Mouse (Mus musculus) brain, embryonic 14.5 days (tissue): ENCODE measurements around the gene Rin3. TPM values are rescaled to one million over a fixed set of nuclear protein-coding genes. Genes with fewer than 3 reads are reported as not detected.
A peak's percentile ranks its signal among the peaks of the same experiment; 100 is the strongest.

Experiments used
- DNase-seq: peaks from one replicate; pipeline ENCODE4 v3.0.0-alpha.2; 2011; ENCODE audit warnings: low read depth
- CTCF ChIP-seq: fragments of 200-500 bp; IDR thresholded peaks from 2 replicates; pipeline ENCODE4 v1.5.1; 2012; ENCODE audit warnings: inconsistent platforms, mild to moderate bottlenecking, moderate library complexity, borderline replicate concordance; ENCODE audit not compliant: insufficient read depth, insufficient read length; ENCODE audit errors: extremely low read depth
- POLR2A ChIP-seq: fragments of 200-500 bp; IDR thresholded peaks from 2 replicates; pipeline ENCODE4 v1.6.1; 2012; ENCODE audit warnings: mild to moderate bottlenecking, inconsistent platforms, borderline replicate concordance; ENCODE audit not compliant: poor library complexity, insufficient read depth, insufficient read length, severe bottlenecking; ENCODE audit errors: extremely low read depth
- polyA plus RNA-seq: library from polyadenylated mRNA; depleted of rRNA; stranded (reverse); fragments of >200 nt; gene quantifications from 2 replicates; pipeline ENCODE4 v1.2.3, GENCODE M21; 2012

The Rin3 gene
- polyA plus RNA-seq, 1 experiment = 4.2 TPM

DNA sequence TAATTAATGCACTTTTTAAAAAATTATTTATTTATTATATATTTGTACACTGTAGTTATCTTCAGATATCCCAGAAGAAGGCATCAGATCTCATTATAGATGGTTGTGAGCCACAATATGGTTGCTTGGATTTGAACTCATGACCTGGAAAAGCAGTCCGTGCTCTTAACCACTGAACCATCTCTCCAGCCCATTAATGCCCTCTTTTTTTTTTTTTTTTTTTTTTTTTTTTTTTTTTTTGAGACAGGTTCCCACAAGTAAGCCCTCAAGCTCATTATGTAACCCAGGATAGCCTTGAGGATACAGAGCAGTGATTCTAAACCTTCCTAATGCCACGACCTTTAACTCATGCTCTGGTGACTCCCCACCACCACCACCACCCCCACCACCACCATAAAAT, 108.3 kb downstream of the Rin3 start:
- TF ChIP-seq POLR2A (no peak), CTCF (no peak)
- no peak for DNase-seq

DNA sequence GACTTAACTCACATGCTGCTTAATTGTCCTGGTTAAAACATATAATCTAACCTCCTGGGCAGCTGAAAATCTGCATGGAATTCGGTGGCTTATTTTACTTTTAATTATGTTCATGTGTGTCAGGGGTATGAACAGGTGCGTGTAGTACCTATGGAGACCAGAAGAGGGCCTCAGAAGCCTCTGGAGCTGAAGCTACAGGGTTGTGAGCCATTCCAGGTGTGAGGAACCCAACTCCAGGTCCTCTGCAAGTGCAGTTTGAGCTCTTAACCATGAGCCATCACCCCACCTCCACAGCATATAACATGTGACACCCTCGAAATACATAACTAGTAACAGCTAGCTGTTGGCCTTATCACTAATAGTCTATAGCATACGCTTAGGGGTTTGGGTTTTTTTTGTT, 109.1 kb downstream of the Rin3 start:
- TF ChIP-seq CTCF (peak; percentile 44; the same call in 1 of the 2 replicates), POLR2A (no peak)
- peak; percentile 25 for DNase-seq

DNA sequence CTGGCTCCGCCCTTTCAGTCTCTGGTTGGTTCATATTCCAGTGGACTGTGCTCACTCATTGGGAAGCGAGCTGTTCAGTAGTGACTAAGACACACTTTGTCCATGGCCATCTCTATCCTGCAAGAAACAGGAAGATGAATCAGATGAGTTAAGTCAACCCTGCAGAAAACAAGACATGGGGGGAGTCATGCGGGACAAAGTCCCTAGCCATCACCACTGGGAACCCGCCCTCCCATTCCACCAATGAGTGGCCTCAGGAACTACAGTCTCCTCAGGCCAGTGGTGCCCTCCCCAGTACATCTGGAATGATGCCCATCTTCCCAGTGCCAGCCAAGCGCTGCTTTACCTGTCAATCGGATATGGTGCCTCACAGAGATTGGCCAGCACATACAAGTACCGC, 111.6 kb downstream of the Rin3 start:
- TF ChIP-seq CTCF (no peak), POLR2A (no peak)
- DNase-seq = no peak

DNA sequence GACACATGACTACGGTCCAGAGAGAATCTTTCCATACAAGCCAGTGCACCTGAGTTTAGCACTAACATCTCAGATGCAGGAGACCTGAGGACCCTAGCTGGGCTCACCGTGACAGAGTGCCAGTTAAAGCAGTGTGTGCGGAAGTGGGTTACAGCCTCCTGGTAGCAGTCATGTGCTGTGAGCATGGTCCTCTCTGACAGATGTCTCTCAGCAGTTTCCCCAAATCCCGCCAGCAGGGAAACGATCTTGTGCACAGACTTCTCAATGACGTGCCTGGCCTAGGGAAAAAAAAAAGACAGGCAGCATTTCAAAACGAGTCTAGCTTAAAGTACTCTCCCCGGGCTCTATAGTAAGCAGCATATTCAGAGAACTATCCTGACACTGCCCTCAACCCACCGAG, 112.7 kb downstream of the Rin3 start:
- TF ChIP-seq CTCF (no peak), POLR2A (no peak)
- DNase-seq = peak; percentile 13

DNA sequence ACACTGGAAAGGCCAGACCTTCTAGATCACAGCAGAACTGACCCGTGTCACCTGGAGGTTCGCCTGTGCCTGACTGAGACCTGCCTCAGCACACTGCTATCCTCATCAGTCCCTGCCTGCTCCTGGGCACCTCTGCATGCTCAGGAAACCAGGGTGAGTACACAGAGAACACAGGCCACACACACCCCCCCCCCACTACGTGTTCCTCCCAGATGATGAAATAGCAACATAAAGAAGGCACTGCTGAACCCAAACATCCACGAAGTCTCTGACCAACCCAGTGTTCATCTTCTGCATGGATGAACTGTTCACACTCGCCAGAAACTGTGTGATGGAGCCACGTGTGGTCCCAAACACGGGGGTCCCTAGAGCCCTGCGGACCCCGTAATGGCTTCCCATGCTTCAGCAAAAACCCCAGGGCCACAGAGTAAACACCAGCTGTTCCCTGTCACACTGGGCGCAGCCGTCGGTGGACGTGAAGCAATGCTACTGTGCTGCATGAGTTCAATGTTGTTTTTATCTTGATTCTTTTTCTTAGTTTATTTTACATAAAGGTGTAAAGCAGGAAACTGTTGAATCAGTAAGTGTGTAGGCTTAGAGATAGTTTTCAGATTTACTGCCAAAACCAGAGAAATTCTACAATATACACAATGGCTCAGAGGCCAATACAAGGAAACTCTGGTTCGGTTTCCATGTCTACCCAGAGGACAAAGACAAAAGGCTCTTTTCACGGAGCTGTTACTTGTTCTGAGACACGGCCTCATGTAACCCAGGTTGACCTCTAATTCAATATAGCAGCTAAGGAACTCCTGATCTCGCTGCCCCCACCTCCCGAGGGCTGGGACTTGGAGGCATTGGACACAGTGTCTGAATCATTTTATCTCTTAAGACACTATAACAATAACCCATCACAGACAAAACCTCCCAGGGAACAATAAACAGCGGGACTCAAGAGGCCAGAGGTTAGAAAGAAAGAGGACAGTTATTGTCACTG, 113.4 kb downstream of the Rin3 start:
- TF ChIP-seq POLR2A (no peak), CTCF (no peak)
- peak; percentile 31 for DNase-seq

DNA sequence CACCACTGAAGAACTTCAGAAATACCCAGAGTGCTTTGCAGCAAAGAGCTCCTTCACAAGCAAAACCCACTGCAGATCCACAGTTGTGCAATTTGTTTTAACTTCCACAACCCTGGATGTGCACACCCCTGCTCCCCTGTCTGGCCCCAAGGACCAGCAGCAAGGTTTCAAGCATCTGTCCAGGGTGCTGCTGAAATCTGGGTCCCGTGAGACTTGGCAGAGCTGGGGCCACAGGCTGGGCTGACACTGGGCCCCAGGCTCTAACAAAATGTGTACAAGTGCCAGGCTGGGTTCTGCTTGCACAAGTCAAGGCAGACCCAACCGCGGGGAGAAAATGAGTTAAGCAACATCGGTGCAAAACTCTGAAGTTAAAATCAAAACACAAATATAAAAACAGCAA, 115.7 kb downstream of the Rin3 start:
- no peak for DNase-seq
- TF ChIP-seq CTCF (no peak), POLR2A (no peak)

DNA sequence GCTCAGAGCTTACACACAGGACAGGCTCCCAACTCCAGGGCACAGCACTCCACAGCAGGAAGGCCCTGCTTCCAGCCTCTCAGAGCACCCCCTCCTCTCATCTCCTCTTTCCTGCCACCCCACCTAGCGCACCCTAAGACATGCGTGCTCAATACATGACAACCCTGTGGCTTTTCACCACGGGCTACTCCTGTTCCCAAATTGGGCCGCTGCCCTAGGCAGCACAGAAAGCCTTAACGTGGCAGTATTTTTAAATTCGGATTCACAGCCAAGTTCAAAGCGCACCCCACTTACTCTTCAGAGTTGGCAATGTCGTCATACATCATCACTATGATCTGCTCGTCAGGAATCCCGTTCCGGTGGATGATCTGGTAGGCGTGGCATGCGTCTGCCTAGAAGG, 130.3 kb downstream of the Rin3 start:
- no peak for DNase-seq
- TF ChIP-seq CTCF (no peak), POLR2A (no peak)

DNA sequence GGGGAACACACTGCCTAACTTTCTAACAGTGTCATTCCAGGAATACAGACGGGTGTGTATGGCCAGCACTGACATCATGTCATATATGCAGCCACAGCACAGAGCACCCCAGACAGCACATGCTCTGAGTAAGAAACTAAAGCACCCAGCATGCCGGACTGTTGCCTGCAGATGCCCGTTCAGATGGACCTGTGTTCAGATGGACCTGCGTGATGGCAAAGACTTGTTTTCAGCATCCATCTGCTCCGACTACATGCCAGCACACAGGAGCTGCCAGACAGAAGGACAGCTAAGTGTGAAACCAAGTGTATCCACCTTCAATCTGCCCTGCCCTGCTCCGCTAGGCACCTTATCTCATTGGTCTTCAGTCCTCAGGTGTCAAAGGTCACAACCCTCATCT, 131.8 kb downstream of the Rin3 start:
- no peak for TF ChIP-seq CTCF
- DNase-seq = no peak

DNA sequence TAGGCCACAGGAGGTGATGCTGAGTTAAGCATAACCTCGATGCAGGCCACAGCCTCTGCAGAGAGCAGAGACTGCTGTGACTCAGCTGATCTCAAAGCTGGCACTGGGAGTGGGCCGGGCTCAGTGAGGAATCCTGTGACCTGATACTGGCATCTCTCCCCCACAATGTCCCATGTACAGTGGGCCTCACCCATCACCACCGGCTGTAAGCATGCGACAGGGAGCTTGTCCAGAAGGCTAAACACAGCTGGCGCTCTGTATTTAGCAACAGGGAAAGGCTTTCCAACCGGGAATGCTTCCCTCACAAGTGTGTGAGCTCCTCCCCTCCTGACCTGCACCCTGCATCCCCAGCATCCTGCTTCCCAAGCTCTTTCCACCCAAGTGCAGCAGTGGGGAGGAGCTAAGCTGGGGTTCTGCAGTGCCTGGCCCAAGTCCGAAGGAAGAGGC, 133.6 kb downstream of the Rin3 start:
- TF ChIP-seq POLR2A (no peak), CTCF (no peak)

DNA sequence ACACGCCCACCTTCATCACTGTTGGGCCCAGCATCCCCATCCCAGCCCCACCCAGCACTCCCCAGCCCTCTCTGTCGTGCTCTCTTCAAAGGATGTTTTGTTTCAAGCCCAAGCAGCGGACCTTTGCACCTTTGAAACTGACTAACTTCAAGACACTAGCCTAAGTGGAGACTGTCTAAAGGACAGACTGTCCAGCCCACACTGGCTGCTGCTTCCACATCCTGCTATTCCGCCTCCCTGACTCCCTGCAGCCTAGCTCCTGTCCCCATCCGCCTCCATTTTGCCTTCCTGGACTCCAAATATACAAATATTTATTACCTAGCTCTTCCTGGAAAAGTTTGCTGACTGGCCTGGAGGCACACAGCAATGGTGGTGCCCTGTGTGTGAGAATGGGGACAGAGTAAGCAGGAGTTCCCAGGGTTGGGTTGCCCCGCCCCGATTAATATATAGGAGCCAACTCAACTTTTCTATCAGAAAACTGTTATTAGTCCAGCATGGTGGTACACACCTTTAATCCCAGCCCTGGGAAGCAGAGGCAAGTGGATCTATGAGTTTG, 134.2 kb downstream of the Rin3 start:
- no peak for TF ChIP-seq POLR2A
- TF ChIP-seq CTCF = no peak
- DNase-seq = no peak

More for the DNA sequence above, 133.6 kb downstream of the Rin3 start:
- peak; percentile 19 for DNase-seq

DNA sequence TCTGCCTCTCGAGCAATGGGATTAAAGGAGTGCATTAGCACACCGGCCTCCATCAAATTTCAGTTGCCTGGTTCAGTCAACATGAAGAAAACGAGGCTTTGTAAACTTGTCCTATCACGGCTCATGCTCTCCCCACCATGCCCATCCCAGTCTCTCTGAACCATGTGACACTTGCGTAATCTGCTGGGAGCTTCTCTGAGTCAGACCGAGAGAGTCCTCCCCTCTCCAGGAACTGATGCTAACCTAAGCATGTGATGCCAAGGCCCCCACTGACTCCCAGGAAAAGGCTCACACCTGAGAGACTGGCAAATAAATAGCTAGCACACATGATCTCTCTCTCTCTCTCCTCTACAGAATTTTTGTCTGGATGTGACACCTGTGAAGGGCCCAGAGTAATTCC, 134.9 kb downstream of the Rin3 start:
- TF ChIP-seq POLR2A (no peak), CTCF (no peak)
- no peak for DNase-seq

DNA sequence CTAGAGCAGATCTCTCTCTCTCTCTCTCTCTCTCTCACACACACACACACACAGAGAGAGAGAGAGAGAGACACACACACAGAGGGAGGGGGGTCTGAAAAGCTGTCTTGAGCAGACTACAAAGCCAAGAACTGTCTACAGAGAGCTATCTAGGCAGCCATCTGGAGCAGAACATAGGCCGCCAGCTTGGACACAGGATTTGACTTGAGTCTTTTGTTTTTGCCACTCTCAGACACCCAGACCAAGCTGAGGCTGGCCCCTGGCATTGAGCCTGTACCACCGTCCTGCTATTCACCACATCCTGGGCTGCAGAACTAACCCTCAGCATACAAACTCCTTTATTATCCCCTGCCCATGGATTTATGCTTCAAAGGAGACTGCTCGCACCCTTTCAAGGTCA, 136.7 kb downstream of the Rin3 start:
- TF ChIP-seq CTCF (no peak), POLR2A (no peak)
- DNase-seq = peak; percentile 70
